Comparison of ENCODE assay signal across 9 mouse cellular contexts in the genomic region with DNA sequence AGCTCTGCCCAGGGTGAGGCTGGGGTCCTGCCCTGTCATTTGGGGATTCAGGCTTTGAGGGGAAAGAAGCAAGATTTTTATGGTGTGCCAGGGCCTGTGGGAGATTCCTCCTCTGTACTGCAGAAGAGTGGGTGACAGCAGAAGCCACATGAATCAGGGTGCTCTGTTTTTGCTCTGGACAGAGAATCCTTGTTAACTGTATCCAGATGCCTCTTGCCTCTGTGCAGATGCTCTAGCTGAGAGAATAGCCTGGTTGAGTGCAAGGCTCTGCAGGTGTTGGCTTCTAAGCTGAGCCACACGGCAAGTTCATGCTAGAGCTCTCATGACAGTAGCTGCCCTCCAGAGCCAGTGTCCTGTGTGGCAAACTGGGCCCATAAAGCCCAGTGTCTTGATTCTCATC. TPM values are rescaled to one million over a fixed set of nuclear protein-coding genes. Genes with fewer than 3 reads are reported as not detected.
DNase-seq lines count a peak whose midpoint lies in the region; ATAC-seq lines count a peak whose summit lies in the region.
"Had no signal": no experiment of that assay in that cellular context is flagged by ENCODE, and none has a peak within 500 bp of the region (broad histone marks: within the 10 kb centered on the region; RNA-seq: fewer than 3 reads in every experiment).

No protein-coding gene starts in this region.

- 73% methylated on average over 1 of the region's 1 CpGs for WGBS in heart, embryonic 11.5 days (ENCODE audit: insufficient replicate concordance)
- WGBS in forebrain, embryonic 15.5 days, result 54% methylated on average over 1 of the region's 1 CpGs
- 52% methylated on average over 1 of the region's 1 CpGs for WGBS in neural tube, embryonic 14.5 days

- H3K4me3 ChIP-seq in heart, embryonic 11.5 days (ENCODE audit: low read depth, low read length), result no peak overlapping the region; the same call in 1 of the 2 replicates
- H3K4me3 ChIP-seq in megakaryocyte, embryonic 14.5 days (replicated peaks), result peak overlapping the region; percentile 12
- H3K4me3 ChIP-seq in forebrain, embryonic 15.5 days, result no peak overlapping the region
- H3K4me3 ChIP-seq in neural tube, embryonic 14.5 days (ENCODE audit: low read depth, low read length), result no peak overlapping the region

- no peak overlapping the region; the same call in 1 of the 2 replicates for H3K4me2 ChIP-seq in heart, embryonic 11.5 days
- no peak overlapping the region for H3K4me2 ChIP-seq in forebrain, embryonic 15.5 days (replicated peaks)
- no peak overlapping the region for H3K4me2 ChIP-seq in neural tube, embryonic 14.5 days (ENCODE audit: low read depth, low read length)

- H3K27me3 ChIP-seq in heart, embryonic 11.5 days (ENCODE audit: control insufficient read depth, insufficient read depth, low read length), result no peaks in the 10 kb centered on the region
- H3K27me3 ChIP-seq in megakaryocyte, embryonic 14.5 days (replicated peaks), result no peaks in the 10 kb centered on the region
- no peaks in the 10 kb centered on the region for H3K27me3 ChIP-seq in forebrain, embryonic 15.5 days
- H3K27me3 ChIP-seq in neural tube, embryonic 14.5 days (ENCODE audit: control insufficient read depth, insufficient read depth, low read length), result no peaks in the 10 kb centered on the region

- H3K36me3 ChIP-seq in heart, embryonic 11.5 days (ENCODE audit: control insufficient read depth, insufficient read depth, low read length), result peaks cover 38% of the 10 kb centered on the region
- H3K36me3 ChIP-seq in megakaryocyte, embryonic 14.5 days (replicated peaks; ENCODE audit: low read length), result peaks cover 98% of the 10 kb centered on the region
- H3K36me3 ChIP-seq in forebrain, embryonic 15.5 days, result peaks cover 35% of the 10 kb centered on the region
- H3K36me3 ChIP-seq in neural tube, embryonic 14.5 days (ENCODE audit: control insufficient read depth, insufficient read depth, low read length), result peaks cover 24% of the 10 kb centered on the region

- H3K27ac ChIP-seq in heart, embryonic 11.5 days (ENCODE audit: low read depth, low read length), result peak overlapping the region; percentile 35
- peak overlapping the region; percentile 55 for H3K27ac ChIP-seq in forebrain, embryonic 15.5 days (replicated peaks)
- H3K27ac ChIP-seq in neural tube, embryonic 14.5 days (ENCODE audit: low read depth, low read length), result peak overlapping the region; percentile 40

- peaks cover 17% of the 10 kb centered on the region for H3K4me1 ChIP-seq in heart, embryonic 11.5 days (ENCODE audit: control insufficient read depth, insufficient read depth, low read length)
- peaks cover 47% of the 10 kb centered on the region for H3K4me1 ChIP-seq in megakaryocyte, embryonic 14.5 days
- H3K4me1 ChIP-seq in forebrain, embryonic 15.5 days, result peaks cover 20% of the 10 kb centered on the region
- H3K4me1 ChIP-seq in neural tube, embryonic 14.5 days (ENCODE audit: control insufficient read depth, insufficient read depth, low read length), result peaks cover 26% of the 10 kb centered on the region

- no peaks in the 10 kb centered on the region for H3K9me3 ChIP-seq in heart, embryonic 11.5 days (replicated peaks; ENCODE audit: control insufficient read depth, low read length)
- H3K9me3 ChIP-seq in megakaryocyte, embryonic 14.5 days, result no peaks in the 10 kb centered on the region
- H3K9me3 ChIP-seq in forebrain, embryonic 15.5 days, result no peaks in the 10 kb centered on the region
- H3K9me3 ChIP-seq in neural tube, embryonic 14.5 days (ENCODE audit: control insufficient read depth, low read length), result no peaks in the 10 kb centered on the region

- DNase-seq in heart, adult 8-10 months (ENCODE audit: low spot score), result no peak
- no peak for DNase-seq in adrenal gland, postnatal 25 days
- no peak for DNase-seq in spleen, postnatal 10 days (ENCODE audit: low spot score in 2 of 2)
- DNase-seq: lung, adult 2 months had no signal

- 0 out of 2 replicates have a peak overlapping the region, but pooled peaks have one; percentile 22 for H3K9ac ChIP-seq in heart, embryonic 11.5 days (ENCODE audit: low read depth, low read length)
- H3K9ac ChIP-seq in forebrain, embryonic 15.5 days (replicated peaks), result 0 out of 2 replicates have a peak overlapping the region, but pooled peaks have one; percentile 24
- no peak overlapping the region for H3K9ac ChIP-seq in neural tube, embryonic 14.5 days (replicated peaks; ENCODE audit: low read depth, low read length)

- ATAC-seq in heart, embryonic 11.5 days (replicated peaks; ENCODE audit: insufficient number of reproducible peaks, low FRiP score, low TSS enrichment), result no peak
- ATAC-seq in megakaryocyte, adult 5-6 weeks (ENCODE audit: poor library complexity, severe bottlenecking), result no peak
- ATAC-seq in forebrain, embryonic 15.5 days (replicated peaks), result 0 out of 2 replicates have a peak, but pooled peaks have one; percentile 12
- peak; percentile 5; the same call in 1 of the 2 replicates for ATAC-seq in neural tube, embryonic 14.5 days (ENCODE audit: low read depth)

RNA-seq across cellular contexts. Expression of a gene that starts 20.3 kb away (rescaled TPM):
- 65.9 and 66.2 TPM in 2 replicates for polyA plus RNA-seq in heart, embryonic 11.5 days (2014; fragmentation: Nextera tagmentation; extraction: Ambion mirVana)
- total RNA-seq in heart, adult 8-10 months (2022), result 10 to 100 TPM; 33.8 to 39.3 (median 37.5) TPM
- polyA plus RNA-seq in megakaryocyte, embryonic 14.5 days (2012; ENCODE audit: insufficient read depth, low replicate concordance), result 73.0 and 77.5 TPM in 2 replicates
- total RNA-seq in megakaryocyte, adult 5-6 weeks (2015), result 20.2 and 25.0 TPM in 2 replicates
- 52.9 and 60.9 TPM in 2 replicates for total RNA-seq in megakaryocyte, adult 5-6 weeks (2017)
- polyA plus RNA-seq in forebrain, embryonic 15.5 days (2015; fragmentation: Nextera tagmentation; extraction: Ambion mirVana), result 114 and 115 TPM in 2 replicates
- 93.6 and 95.9 TPM in 2 replicates for polyA plus RNA-seq in neural tube, embryonic 14.5 days (2014; fragmentation: Nextera tagmentation; extraction: Ambion mirVana)
- 79.7 and 80.3 TPM in 2 replicates for total RNA-seq in adrenal gland, postnatal 25 days (2021)

RNA-seq across cellular contexts. Expression of a gene that starts 24.2 kb away (rescaled TPM):
- polyA plus RNA-seq in heart, embryonic 11.5 days (2014; fragmentation: Nextera tagmentation; extraction: Ambion mirVana), result 651 and 677 TPM in 2 replicates
- 100 to 1,000 TPM; 804 to 980 (median 857) TPM for total RNA-seq in heart, adult 8-10 months (2022)
- 76.9 and 392 TPM in 2 replicates for polyA plus RNA-seq in megakaryocyte, embryonic 14.5 days (2012; ENCODE audit: insufficient read depth, low replicate concordance)
- total RNA-seq in megakaryocyte, adult 5-6 weeks (2015), result 108 and 113 TPM in 2 replicates
- total RNA-seq in megakaryocyte, adult 5-6 weeks (2017), result 77.8 and 92.8 TPM in 2 replicates
- 425 and 444 TPM in 2 replicates for polyA plus RNA-seq in forebrain, embryonic 15.5 days (2015; fragmentation: Nextera tagmentation; extraction: Ambion mirVana)
- polyA plus RNA-seq in neural tube, embryonic 14.5 days (2014; fragmentation: Nextera tagmentation; extraction: Ambion mirVana), result 570 and 693 TPM in 2 replicates
- total RNA-seq in adrenal gland, postnatal 25 days (2021), result 248 and 277 TPM in 2 replicates

RNA-seq across cellular contexts. Expression of a gene that starts 24.4 kb away (rescaled TPM):
- polyA plus RNA-seq in heart, embryonic 11.5 days (2014; fragmentation: Nextera tagmentation; extraction: Ambion mirVana), result 11.9 and 13.4 TPM in 2 replicates
- 1 to 10 TPM; 3.2 to 7.1 (median 6.0) TPM for total RNA-seq in heart, adult 8-10 months (2022)
- polyA plus RNA-seq in megakaryocyte, embryonic 14.5 days (2012; ENCODE audit: insufficient read depth, low replicate concordance), result 7.9 and 14.9 TPM in 2 replicates
- 3.6 and 4.1 TPM in 2 replicates for total RNA-seq in megakaryocyte, adult 5-6 weeks (2015)
- 2.7 and 2.8 TPM in 2 replicates for total RNA-seq in megakaryocyte, adult 5-6 weeks (2017)
- polyA plus RNA-seq in forebrain, embryonic 15.5 days (2015; fragmentation: Nextera tagmentation; extraction: Ambion mirVana), result 18.4 and 20.3 TPM in 2 replicates
- polyA plus RNA-seq in neural tube, embryonic 14.5 days (2014; fragmentation: Nextera tagmentation; extraction: Ambion mirVana), result 16.9 and 19.4 TPM in 2 replicates
- total RNA-seq in adrenal gland, postnatal 25 days (2021), result 27.1 and 29.1 TPM in 2 replicates

Comparison
In these comparisons a context has a peak if more than half of its experiments do, and no peak if none do; other contexts are left out.
1. ATAC-seq: peak in forebrain, embryonic 15.5 days (single experiment) and neural tube, embryonic 14.5 days (single experiment); none in heart, embryonic 11.5 days (single experiment) and megakaryocyte, adult 5-6 weeks (single experiment).
2. Peak in every context shown above with its lines, with median percentiles within 50 percentile points of each other: H3K27ac ChIP-seq.